In genomic region chr10:82901436-82901835, GRCm38 (mm10) we compare ENCODE assay signal across 8 mouse cellular contexts. TPM values are rescaled to one million over a fixed set of nuclear protein-coding genes. Genes with fewer than 3 reads are reported as not detected.
DNase-seq lines count a peak whose midpoint lies in the region; ATAC-seq lines count a peak whose summit lies in the region.

No protein-coding gene starts in this region.

- peak; percentile 58 for ATAC-seq in activated CD4-positive, CD25-positive, alpha-beta regulatory T cell, adult 4 months
- peak; percentile 70 for ATAC-seq in common myeloid progenitor, adult 5-6 weeks (replicated peaks; ENCODE audit: low read depth, poor library complexity, severe bottlenecking)
- peak; percentile 65 for ATAC-seq in inflammation-experienced regulatory T-cells, adult 6 months
- ATAC-seq in megakaryocyte-erythroid progenitor cell, adult 5-6 weeks (replicated peaks; ENCODE audit: low FRiP score, low TSS enrichment, poor library complexity, severe bottlenecking), result peak; percentile 79

- DNase-seq in gastrocnemius, postnatal 10 days, result peak; percentile 91
- peak; percentile 36 to 78 for DNase-seq in left cerebral cortex, adult 8-10 months (ENCODE audit: low spot score in 2 of 2)
- DNase-seq in right cerebral cortex, postnatal 14 days, result peak; percentile 83
- peak; percentile 90 for DNase-seq in urinary bladder, postnatal 25 days (ENCODE audit: low spot score)

RNA-seq across cellular contexts. Expression of gene Eid3, which starts 35.0 kb away (rescaled TPM):
- polyA plus RNA-seq in activated CD4-positive, CD25-positive, alpha-beta regulatory T cell, adult 4 months (2017; shearing (Covaris generic)), result 1 to 10 TPM in 1 of 2 experiments, under 1 TPM in 1; 0.76 to 1.2 TPM
- 3.3 and 3.6 TPM in 2 replicates for total RNA-seq in common myeloid progenitor, adult 5-6 weeks (2017)
- 1 to 10 TPM in 1 of 2 experiments, under 1 TPM in 1; 0.78 to 2.3 TPM for total RNA-seq in gastrocnemius, postnatal 10 days (2021)
- under 1 TPM; 0.35 to 0.91 (median 0.64) TPM for polyA plus RNA-seq in inflammation-experienced regulatory T-cells, adult 6 months (2017; shearing (Covaris generic))
- total RNA-seq in left cerebral cortex, adult 8-10 months (2022), result 1 to 10 TPM; 1.4 to 2.1 (median 1.8) TPM
- total RNA-seq in megakaryocyte-erythroid progenitor cell, adult 5-6 weeks (2014; fragmentation: Nextera tagmentation), result 3.6 and 7.4 TPM in 2 replicates
- total RNA-seq in megakaryocyte-erythroid progenitor cell, adult 5-6 weeks (2017), result 3.9 TPM in 1 of 2 replicates, not detected in the other

Comparison
In these comparisons a context has a peak if more than half of its experiments do, and no peak if none do; other contexts are left out.
1. Peak in every context shown above with its lines: DNase-seq and ATAC-seq.